ENCODE assay signal across 8 mouse cellular contexts in the genomic region with DNA sequence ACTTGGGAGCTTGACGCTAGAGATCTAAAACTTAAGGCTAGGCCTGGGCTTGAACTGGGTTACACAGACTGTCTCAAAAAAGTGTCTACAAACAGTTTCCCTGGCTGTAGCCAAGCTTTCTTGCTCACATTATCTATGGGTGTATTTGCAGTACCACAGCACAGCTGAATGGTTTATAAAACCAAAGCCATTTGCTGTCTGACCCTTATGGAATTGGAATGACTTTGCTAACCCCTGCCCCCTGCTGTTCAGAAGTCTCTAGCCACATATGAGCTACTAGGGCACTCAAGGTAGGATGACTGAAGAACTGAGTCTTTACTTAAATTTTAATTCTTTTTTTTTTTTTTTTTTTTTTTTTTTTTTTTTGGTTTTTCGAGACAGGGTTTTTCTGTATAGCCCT. TPM values are rescaled to one million over a fixed set of nuclear protein-coding genes. Genes with fewer than 3 reads are reported as not detected.
DNase-seq lines count a peak whose midpoint lies in the region; ATAC-seq lines count a peak whose summit lies in the region.

No protein-coding gene starts in this region.

- intact Hi-C loops in heart, postnatal 14 days (cut with DNase I), result loop anchor here (1.0 to 10.0 kb wide), 5 partner anchors 75 to 765 kb away; a partner anchor contains a TSS

- no peak for ATAC-seq in forebrain, embryonic 11.5 days (replicated peaks; ENCODE audit: low FRiP score)

- WGBS in forebrain, embryonic 11.5 days, result 91% methylated on average over 1 of the region's 2 CpGs

- H3K9me3 ChIP-seq in forebrain, embryonic 11.5 days (ENCODE audit: control insufficient read depth, low read length), result no peaks in the 10 kb centered on the region

- H3K4me2 ChIP-seq in forebrain, embryonic 11.5 days (ENCODE audit: low read depth, low read length, severe bottlenecking), result no peak overlapping the region

- peaks cover 20% of the 10 kb centered on the region for H3K4me1 ChIP-seq in forebrain, embryonic 11.5 days (replicated peaks; ENCODE audit: control insufficient read depth, insufficient read depth, low read length)

- H3K9ac ChIP-seq in forebrain, embryonic 11.5 days (ENCODE audit: low read length), result no peak overlapping the region

- H3K36me3 ChIP-seq in forebrain, embryonic 11.5 days (ENCODE audit: control insufficient read depth, insufficient read depth, low read length), result no peaks in the 10 kb centered on the region

- H3K27me3 ChIP-seq in forebrain, embryonic 11.5 days (ENCODE audit: control insufficient read depth, insufficient read depth, low read length), result no peaks in the 10 kb centered on the region

- H3K4me3 ChIP-seq in forebrain, embryonic 11.5 days (ENCODE audit: low read depth, low read length), result no peak overlapping the region

- peak; percentile 30 to 38 for DNase-seq in cerebellum, postnatal 14 days
- no peak for DNase-seq in cerebellum, adult 11-12 months
- peak; percentile 35 to 43 for DNase-seq in urinary bladder, postnatal 36 days (ENCODE audit: low spot score in 2 of 2)
- DNase-seq in urinary bladder, postnatal 10 days (ENCODE audit: low spot score), result no peak
- peak; percentile 56 to 71 for DNase-seq in heart, postnatal 14 days
- peak; percentile 88 for DNase-seq in lung, postnatal 36 days
- DNase-seq in forebrain, embryonic 11.5 days (ENCODE audit: low spot score), result no peak
- DNase-seq in cerebellum, adult 18-20 months, result no peak

- H3K27ac ChIP-seq in forebrain, embryonic 11.5 days (ENCODE audit: low read depth, low read length), result no peak overlapping the region

RNA-seq across cellular contexts. Expression of a gene that starts 2.0 kb away (rescaled TPM):
- 10 to 100 TPM; 27.5 to 28.3 TPM for total RNA-seq in heart, postnatal 14 days (2021)
- 12.3 and 12.9 TPM in 2 replicates for polyA plus RNA-seq in forebrain, embryonic 11.5 days (2014; fragmentation: Nextera tagmentation; extraction: Ambion mirVana)

Comparison
In these comparisons a context has a peak if more than half of its experiments do, and no peak if none do; other contexts are left out.
1. DNase-seq: peak in cerebellum, postnatal 14 days (2 of 2), urinary bladder, postnatal 36 days (2 of 2), heart, postnatal 14 days (2 of 2) and lung, postnatal 36 days (single experiment); none in cerebellum, adult 11-12 months (single experiment), urinary bladder, postnatal 10 days (single experiment), forebrain, embryonic 11.5 days (single experiment) and cerebellum, adult 18-20 months (0 of 2).